Mouse (Mus musculus) kidney, postnatal 10 days (tissue): Measurements from ENCODE around the gene Tom1l2.

Experiments used
- DNase-seq: peaks from one replicate; pipeline ENCODE4 v3.0.0; 2021; ENCODE audit warnings: mixed read lengths

Tom1l2 gene

GRCm38 (mm10) chr11:60345868-60346267 is 6.8 kb downstream of the Tom1l2 start:
- no peak for DNase-seq

- no peak for DNase-seq
Measured at GRCm38 (mm10) chr11:60339361-60339760, 13.3 kb downstream of the Tom1l2 start.

DNA sequence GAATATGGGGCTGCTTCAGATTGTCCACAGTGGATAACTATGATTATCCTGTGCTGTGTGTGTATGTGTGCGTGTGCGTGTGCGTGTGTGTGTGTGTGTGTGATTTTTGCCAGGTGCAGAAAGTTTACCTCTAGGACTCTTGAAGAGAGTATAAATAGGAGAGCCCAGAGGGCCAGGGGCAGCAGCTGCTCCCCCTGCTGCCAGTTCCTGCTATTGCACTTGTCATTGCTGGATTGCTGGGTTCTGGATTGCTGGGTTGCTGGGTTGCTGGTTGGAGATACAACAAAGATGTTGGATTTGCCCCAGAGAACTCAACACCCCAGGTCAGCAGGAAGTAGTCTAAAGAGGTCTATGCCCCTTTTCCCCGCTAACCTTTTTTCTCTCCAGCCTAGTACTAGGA is 14.4 kb downstream of the Tom1l2 start:
- DNase-seq = peak; percentile 68

DNA sequence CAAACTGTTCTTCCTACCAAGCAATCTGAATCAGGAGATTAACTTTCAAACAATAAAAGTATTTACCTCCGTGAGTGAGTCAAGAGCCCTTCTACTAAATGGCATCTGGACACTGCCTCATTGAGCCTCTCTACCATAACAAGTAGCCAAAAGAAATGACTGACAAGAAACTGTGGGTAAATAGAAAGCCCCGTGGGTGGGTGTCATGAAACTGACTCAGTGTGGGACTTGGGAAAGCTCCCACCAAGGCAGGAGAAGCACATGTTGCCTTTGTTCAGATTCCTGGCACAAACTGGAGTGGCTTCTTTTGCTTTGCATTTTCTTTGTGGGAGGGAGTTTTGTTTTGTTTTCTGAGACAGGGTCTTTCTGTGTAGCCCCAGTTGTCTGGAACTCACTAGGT is 16.9 kb downstream of the Tom1l2 start:
- DNase-seq = no peak

- DNase-seq = no peak
Measured at GRCm38 (mm10) chr11:60334124-60334523, 18.6 kb downstream of the Tom1l2 start.

GRCm38 (mm10) chr11:60333461-60333860 is 19.2 kb downstream of the Tom1l2 start:
- no peak for DNase-seq

- DNase-seq = no peak
Measured at GRCm38 (mm10) chr11:60330551-60330950, 22.2 kb downstream of the Tom1l2 start.

GRCm38 (mm10) chr11:60323731-60324130 is 29.0 kb downstream of the Tom1l2 start:
- DNase-seq = no peak

GRCm38 (mm10) chr11:60321438-60321837 is 31.3 kb downstream of the Tom1l2 start:
- DNase-seq = no peak

GRCm38 (mm10) chr11:60320426-60321037 is 32.2 kb downstream of the Tom1l2 start:
- no peak for DNase-seq

GRCm38 (mm10) chr11:60319257-60320066 is 33.2 kb downstream of the Tom1l2 start:
- peak; percentile 55 for DNase-seq

GRCm38 (mm10) chr11:60318716-60319115 is 34.0 kb downstream of the Tom1l2 start:
- DNase-seq = no peak

DNA sequence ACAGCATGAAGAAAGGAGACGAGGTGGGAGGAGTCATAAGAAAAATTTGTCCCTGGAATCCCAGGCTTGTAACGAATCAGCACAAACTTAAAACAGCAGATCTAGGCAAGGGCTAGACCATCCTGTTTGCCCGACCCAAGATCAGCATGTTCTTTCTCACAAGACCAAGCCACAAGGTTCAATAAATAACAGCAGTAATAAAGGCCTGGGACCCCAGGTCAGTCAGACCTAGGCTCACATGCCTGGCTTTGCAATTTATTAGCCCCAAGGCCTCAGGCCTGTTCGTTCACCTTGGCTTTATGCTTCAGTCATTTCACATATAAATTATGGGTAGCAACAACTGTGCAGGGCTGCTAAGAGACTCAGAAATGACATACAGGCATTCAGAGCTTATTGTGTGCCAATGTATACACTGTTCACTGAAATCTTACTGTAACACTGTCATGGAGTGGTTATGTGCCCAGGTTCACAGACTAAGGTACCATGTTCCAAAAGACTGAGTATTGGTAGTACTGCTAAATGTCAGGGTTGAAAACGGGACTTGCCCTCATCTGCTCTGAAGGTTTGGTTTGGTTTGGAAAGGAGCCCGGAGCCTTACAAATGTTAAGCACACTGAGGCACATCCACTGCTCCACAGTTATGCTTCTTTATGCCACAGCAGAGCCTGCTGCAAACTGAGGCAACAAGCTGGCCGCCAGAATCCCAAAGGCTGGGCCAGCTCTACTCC is 35.2 kb downstream of the Tom1l2 start:
- no peak for DNase-seq

DNA sequence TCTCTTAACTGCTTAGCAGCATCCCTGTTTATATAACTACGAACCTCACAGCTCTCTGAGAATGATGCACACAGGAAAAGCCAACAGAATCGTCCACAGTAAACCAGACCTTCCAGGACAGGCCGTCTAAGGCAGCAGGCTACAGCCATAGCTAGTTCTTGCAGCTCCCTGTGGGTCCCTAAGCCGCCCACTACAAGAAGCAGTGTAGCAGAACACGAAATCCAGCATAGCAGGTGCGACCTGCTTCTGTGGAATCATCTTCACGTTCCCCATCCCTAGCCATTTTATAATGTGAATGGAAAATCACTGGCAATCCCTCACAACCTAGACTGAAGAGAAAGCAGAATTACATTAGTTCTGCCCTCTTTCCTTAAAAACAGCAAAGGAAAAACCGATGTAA is 35.8 kb downstream of the Tom1l2 start:
- no peak for DNase-seq

GRCm38 (mm10) chr11:60316250-60316649 is 36.5 kb downstream of the Tom1l2 start:
- peak; percentile 69 for DNase-seq

- peak; percentile 92 for DNase-seq
Measured at GRCm38 (mm10) chr11:60311025-60311854, 41.5 kb downstream of the Tom1l2 start.

GRCm38 (mm10) chr11:60309875-60310274 is 42.8 kb downstream of the Tom1l2 start:
- no peak for DNase-seq

GRCm38 (mm10) chr11:60308506-60309116 is 44.1 kb downstream of the Tom1l2 start:
- DNase-seq = peak; percentile 85

DNA sequence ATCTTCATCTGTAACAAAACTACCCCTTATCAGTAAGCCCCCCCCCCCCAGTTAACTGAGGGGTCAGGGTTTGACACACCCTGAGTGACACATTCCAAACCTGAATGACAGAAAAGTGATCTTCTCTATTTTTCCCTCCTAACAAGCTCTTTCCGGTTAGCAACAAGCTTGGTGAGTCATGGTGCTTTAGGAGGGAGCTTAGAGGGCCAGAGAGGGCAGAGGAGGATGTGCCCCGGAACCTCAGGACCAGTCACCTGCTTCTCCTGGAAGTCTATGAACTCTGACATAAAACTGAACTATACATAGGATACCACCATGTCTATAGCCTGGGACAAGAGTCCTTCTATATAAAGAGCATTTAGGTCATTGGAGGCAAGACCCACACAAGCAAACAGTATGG is 44.6 kb downstream of the Tom1l2 start:
- DNase-seq = no peak

DNA sequence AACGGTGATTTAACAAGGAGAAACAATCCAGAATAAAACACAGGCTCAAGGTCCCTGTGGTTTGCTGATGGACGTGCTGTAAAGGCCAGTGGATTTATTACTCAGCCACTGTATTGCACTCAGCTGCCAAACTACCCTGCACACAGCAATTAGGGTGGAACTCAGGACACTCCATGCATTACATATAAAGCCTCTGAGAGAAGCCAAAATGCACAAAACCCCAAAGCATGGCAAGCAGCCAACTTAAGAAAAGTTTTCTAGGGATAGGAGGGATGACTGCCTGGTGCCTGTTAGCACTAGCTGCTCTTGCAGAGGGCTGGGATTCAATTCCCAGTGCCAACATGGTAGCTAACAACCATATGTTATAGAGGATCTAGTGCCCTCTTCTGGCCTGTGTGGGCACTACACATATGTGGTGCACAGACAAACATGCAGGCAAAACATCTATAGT is 45.3 kb downstream of the Tom1l2 start:
- DNase-seq = peak; percentile 64

- DNase-seq = peak; percentile 74
Measured at GRCm38 (mm10) chr11:60306834-60307233, 45.9 kb downstream of the Tom1l2 start.

DNA sequence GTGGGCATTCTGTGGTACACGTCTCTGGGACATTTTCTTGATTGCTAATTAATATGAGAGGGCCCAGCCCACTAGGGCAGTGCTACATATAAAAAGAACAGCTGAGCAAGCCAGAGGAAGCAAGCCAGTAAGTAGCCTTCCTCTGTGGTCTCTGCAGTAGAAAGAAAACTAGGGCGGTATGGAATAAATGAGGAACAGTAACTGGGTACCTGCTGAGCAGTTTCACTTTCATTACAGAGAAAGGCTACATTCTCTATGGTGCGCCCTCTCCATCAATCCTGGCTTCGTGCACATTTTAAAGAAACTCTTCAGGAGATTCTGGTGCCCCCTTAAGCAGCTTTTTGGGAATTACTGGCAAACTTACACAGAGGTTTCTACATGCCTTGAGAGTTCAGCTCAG is 47.1 kb downstream of the Tom1l2 start:
- DNase-seq = no peak
